Mouse (Mus musculus): ENCODE measurements at regions not wholly inside any gene's neighbourhood (a gene's known extent, or its start where the extent isn't known, plus 50 kb on each side); places are given as distances from the start of the nearest gene placed in this dataset.

GRCm38 (mm10) chr13:35381641-35382040, 278.0 kb upstream of the Cdyl start:
- DNase-seq (ENCODE audit: low read depth in 2 of 2, low spot score in 2 of 2) = no peak

GRCm38 (mm10) chr13:35383000-35383623, 276.5 kb upstream of the Cdyl start:
- no peak for DNase-seq (ENCODE audit: low read depth in 2 of 2, low spot score in 2 of 2)

GRCm38 (mm10) chr13:35383624-35384018, 276.0 kb upstream of the Cdyl start:
- DNase-seq (ENCODE audit: low read depth in 2 of 2, low spot score in 2 of 2) = no peak

GRCm38 (mm10) chr13:35388380-35388779, 271.3 kb upstream of the Cdyl start:
- DNase-seq (ENCODE audit: low read depth in 2 of 2, low spot score in 2 of 2) = no peak

- DNase-seq (ENCODE audit: low read depth in 2 of 2, low spot score in 2 of 2) = no peak
These were observed 269.7 kb upstream of the Cdyl start for GRCm38 (mm10) chr13:35389781-35390525.

- DNase-seq (ENCODE audit: low read depth in 2 of 2, low spot score in 2 of 2) = no peak
These were observed 269.1 kb upstream of the Cdyl start for GRCm38 (mm10) chr13:35390526-35390880.

GRCm38 (mm10) chr13:35392167-35392566, 267.5 kb upstream of the Cdyl start:
- DNase-seq (ENCODE audit: low read depth in 2 of 2, low spot score in 2 of 2) = no peak

- DNase-seq (ENCODE audit: low read depth in 2 of 2, low spot score in 2 of 2) = no peak
These were observed 264.4 kb upstream of the Cdyl start for GRCm38 (mm10) chr13:35395192-35395591.

GRCm38 (mm10) chr13:35395630-35396029, 264.0 kb upstream of the Cdyl start:
- DNase-seq (ENCODE audit: low read depth in 2 of 2, low spot score in 2 of 2) = no peak

GRCm38 (mm10) chr13:35397166-35397565, 262.5 kb upstream of the Cdyl start:
- no peak for DNase-seq (ENCODE audit: low read depth in 2 of 2, low spot score in 2 of 2)

GRCm38 (mm10) chr13:35398192-35398591, 261.4 kb upstream of the Cdyl start:
- no peak for DNase-seq (ENCODE audit: low read depth in 2 of 2, low spot score in 2 of 2)

GRCm38 (mm10) chr13:35402856-35403255, 256.8 kb upstream of the Cdyl start:
- DNase-seq (ENCODE audit: low read depth in 2 of 2, low spot score in 2 of 2) = no peak

GRCm38 (mm10) chr13:35404428-35404827, 255.2 kb upstream of the Cdyl start:
- DNase-seq (ENCODE audit: low read depth in 2 of 2, low spot score in 2 of 2) = no peak

- DNase-seq (ENCODE audit: low read depth in 2 of 2, low spot score in 2 of 2) = no peak
These were observed 254.2 kb upstream of the Cdyl start for GRCm38 (mm10) chr13:35405384-35405783.

- DNase-seq (ENCODE audit: low read depth in 2 of 2, low spot score in 2 of 2) = no peak
These were observed 242.1 kb upstream of the Cdyl start for GRCm38 (mm10) chr13:35417500-35417899.

- no peak for DNase-seq (ENCODE audit: low read depth in 2 of 2, low spot score in 2 of 2)
These were observed 239.6 kb upstream of the Cdyl start for GRCm38 (mm10) chr13:35420076-35420475.

GRCm38 (mm10) chr13:35426061-35426460, 233.6 kb upstream of the Cdyl start:
- DNase-seq (ENCODE audit: low read depth in 2 of 2, low spot score in 2 of 2) = no peak

GRCm38 (mm10) chr13:35435173-35435572, 224.5 kb upstream of the Cdyl start:
- DNase-seq (ENCODE audit: low read depth in 2 of 2, low spot score in 2 of 2) = no peak

- no peak for DNase-seq (ENCODE audit: low read depth in 2 of 2, low spot score in 2 of 2)
These were observed 212.0 kb upstream of the Cdyl start for GRCm38 (mm10) chr13:35447661-35448060.

- DNase-seq (ENCODE audit: low read depth in 2 of 2, low spot score in 2 of 2) = no peak
These were observed 207.2 kb upstream of the Cdyl start for GRCm38 (mm10) chr13:35452420-35452819.

- no peak for DNase-seq (ENCODE audit: low read depth in 2 of 2, low spot score in 2 of 2)
These were observed 206.3 kb upstream of the Cdyl start for GRCm38 (mm10) chr13:35453222-35453914.

GRCm38 (mm10) chr13:35460051-35460450, 199.6 kb upstream of the Cdyl start:
- DNase-seq (ENCODE audit: low read depth in 2 of 2, low spot score in 2 of 2) = no peak

All from CD8-positive naive resting alpha-beta T cell, adult 2 months (primary cell).